Comparison of ENCODE assay signal across 31 mouse cellular contexts in the genomic region with DNA sequence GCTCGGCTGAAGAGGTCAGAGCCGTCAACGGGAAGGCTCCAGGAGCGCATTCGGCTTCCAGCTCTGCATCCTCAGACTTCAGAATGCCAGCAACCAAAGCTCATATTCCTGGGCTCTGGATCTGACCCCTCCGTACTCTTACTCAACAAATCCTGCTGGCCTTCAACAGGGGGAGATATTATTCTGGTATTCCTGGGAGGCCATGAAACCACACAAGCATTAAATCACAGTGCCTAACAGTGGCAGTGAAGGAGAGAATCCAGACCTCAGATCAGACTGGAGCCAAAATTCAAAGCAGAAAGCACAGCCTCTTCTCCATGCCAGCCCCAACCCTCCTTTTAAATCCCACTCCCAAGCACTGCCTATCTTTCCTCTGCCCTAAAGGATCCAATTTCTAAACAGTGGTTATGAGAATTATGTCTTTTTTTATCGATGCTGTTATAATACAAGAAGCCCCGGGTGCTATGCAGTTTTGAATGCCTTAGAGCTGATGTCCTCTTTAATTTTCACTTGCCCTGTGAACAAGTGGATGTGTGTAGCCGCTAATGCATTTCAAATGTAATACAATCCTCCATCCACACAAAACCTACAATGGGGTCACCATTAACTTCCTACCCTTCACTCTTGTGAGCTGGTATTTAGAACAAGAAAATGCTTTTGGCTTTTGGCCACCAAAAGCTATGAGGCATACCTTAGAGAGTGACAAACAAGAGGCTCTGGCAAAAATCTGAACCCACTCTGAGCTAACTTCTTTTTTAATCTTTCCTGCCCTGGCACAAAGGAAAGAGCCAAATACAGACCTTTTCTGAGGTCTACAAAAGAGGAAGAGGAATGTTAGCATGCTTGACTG.
DNase-seq lines count a peak whose midpoint lies in the region; ATAC-seq and TF ChIP-seq lines count a peak whose summit lies in the region.
"Had no signal": no experiment of that assay in that cellular context is flagged by ENCODE, and none has a peak within 500 bp of the region (broad histone marks: within the 10 kb centered on the region; RNA-seq: fewer than 3 reads in every experiment).

No protein-coding gene starts in this region.

- no peaks in the 10 kb centered on the region for H3K9me3 ChIP-seq in embryonic facial prominence, embryonic 14.5 days (ENCODE audit: control insufficient read depth, low read length)
- H3K9me3 ChIP-seq in embryonic facial prominence, embryonic 10.5 days, result no peaks in the 10 kb centered on the region
- no peaks in the 10 kb centered on the region for H3K9me3 ChIP-seq in CH12.LX (replicated peaks; ENCODE audit: low read length)
- H3K9me3 ChIP-seq: embryonic facial prominence, embryonic 13.5 days; forebrain, embryonic 10.5 days; heart, embryonic 12.5 days; hindbrain, embryonic 15.5 days; limb, embryonic 13.5 days; liver, embryonic 12.5 days; midbrain, embryonic 12.5 days had no signal

- no peak for TF ChIP-seq RAD21 in CH12.LX (IDR thresholded peaks at IDR 0.05; ENCODE audit: low read depth, low read length)

- intact Hi-C loops in heart, postnatal 36 days (cut with DNase I), result no loop called here

- TF ChIP-seq POLR2A in CH12.LX (IDR thresholded peaks at IDR 0.05; ENCODE audit: low read depth, low read length), result no peak

- no peak overlapping the region; the same call in 1 of the 2 replicates for H3K27ac ChIP-seq in embryonic facial prominence, embryonic 14.5 days (replicated peaks; ENCODE audit: low read depth, low read length)
- H3K27ac ChIP-seq in embryonic facial prominence, embryonic 10.5 days (replicated peaks), result no peak overlapping the region
- H3K27ac ChIP-seq in CH12.LX (ENCODE audit: insufficient read depth, low read depth), result no peak overlapping the region
- H3K27ac ChIP-seq: embryonic facial prominence, embryonic 13.5 days; forebrain, embryonic 10.5 days; hindbrain, embryonic 15.5 days; layer of hippocampus, adult 2 months; limb, embryonic 13.5 days; liver, embryonic 12.5 days; midbrain, embryonic 12.5 days had no signal

- TF ChIP-seq CTCF in CH12.LX (conservative IDR thresholded peaks at IDR 0.05 in 1 of 2, IDR thresholded peaks at IDR 0.05 in 1 of 2; ENCODE audit: low read depth in 2 of 2, low read length in 2 of 2), result no peak

- peak; percentile 60; the same call in 1 of the 2 replicates for ATAC-seq in embryonic facial prominence, embryonic 14.5 days (ENCODE audit: low read depth)
- ATAC-seq: forebrain, embryonic 16.5 days; intestine, embryonic 16.5 days; liver, embryonic 12.5 days had no signal

- no peak overlapping the region for H3K4me2 ChIP-seq in embryonic facial prominence, embryonic 14.5 days (ENCODE audit: low read depth, low read length)
- no peak overlapping the region for H3K4me2 ChIP-seq in CH12.LX (ENCODE audit: insufficient read depth, low read depth, poor library complexity, severe bottlenecking)
- H3K4me2 ChIP-seq: embryonic facial prominence, embryonic 13.5 days; heart, embryonic 12.5 days; hindbrain, embryonic 15.5 days; limb, embryonic 13.5 days; liver, embryonic 12.5 days; midbrain, embryonic 12.5 days had no signal

- no peak overlapping the region for H3K4me3 ChIP-seq in embryonic facial prominence, embryonic 14.5 days (ENCODE audit: low read depth, low read length)
- H3K4me3 ChIP-seq in embryonic facial prominence, embryonic 10.5 days, result no peak overlapping the region
- H3K4me3 ChIP-seq in CH12.LX (replicated peaks in 1 of 3; ENCODE audit: low read depth in 2 of 3, low read length in 2 of 3, poor library complexity in 1 of 3), result no peak overlapping the region
- H3K4me3 ChIP-seq: embryonic facial prominence, embryonic 13.5 days; forebrain, embryonic 10.5 days; heart, embryonic 12.5 days; hindbrain, embryonic 15.5 days; layer of hippocampus, adult 2 months; limb, embryonic 13.5 days; liver, embryonic 12.5 days; midbrain, embryonic 12.5 days had no signal

- in situ Hi-C loops in CH12.LX (cut with MboI; ENCODE audit: low pct_ligation_motif_present, low pct_unique_long_range_greater_than_20kb, low sequenced_read_pairs), result no loop called here

- H3K4me1 ChIP-seq in embryonic facial prominence, embryonic 14.5 days (ENCODE audit: control insufficient read depth, insufficient read depth, low read length), result no peaks in the 10 kb centered on the region
- peaks cover 5% of the 10 kb centered on the region; the same call in 1 of the 2 replicates for H3K4me1 ChIP-seq in embryonic facial prominence, embryonic 10.5 days
- peaks cover 0 to 22% of the 10 kb centered on the region in 2 experiments; a peak in 2 of 4 replicates for H3K4me1 ChIP-seq in CH12.LX (ENCODE audit: control insufficient read depth in 1 of 2, insufficient read depth in 2 of 2)
- H3K4me1 ChIP-seq: liver, embryonic 12.5 days had no signal

- peak; percentile 69; the same call in 1 of the 2 replicates for TF ChIP-seq EP300 in CH12.LX (IDR thresholded peaks at IDR 0.05; ENCODE audit: low read length)

- peak; percentile 64 for DNase-seq in embryonic facial prominence, embryonic 14.5 days (ENCODE audit: low spot score)
- no peak for DNase-seq in embryonic facial prominence, embryonic 10.5 days (ENCODE audit: low spot score)
- DNase-seq in 3134 (ENCODE audit: extremely low read depth, insufficient read length, low spot score) (peak; percentile 10), CH12.LX (ENCODE audit: extremely low read depth) (peak; percentile 42)
- peak; percentile 40 for DNase-seq in fibroblast of lung, adult 2 months (ENCODE audit: low read depth)
- DNase-seq in adrenal gland, adult 8-10 months, result no peak
- DNase-seq in heart, postnatal 36 days, result no peak
- DNase-seq: adrenal gland, postnatal 36 days; cerebellum, adult 18-20 months; gastrocnemius, postnatal 25 days; heart, adult 18-20 months; heart, postnatal 10 days; kidney, adult 9 months; kidney, postnatal 25 days; layer of hippocampus, postnatal 36 days; lung, adult 18-20 months; lung, postnatal 14 days; retina, postnatal 1 day; right cerebral cortex, postnatal 25 days; spleen, adult 18-20 months; thymus, postnatal 25 days had no signal

- H3K79me2 ChIP-seq in CH12.LX (replicated peaks; ENCODE audit: control insufficient read depth, extremely low read depth, insufficient read depth, poor library complexity, severe bottlenecking), result no peaks in the 10 kb centered on the region

- H3K9ac ChIP-seq in embryonic facial prominence, embryonic 14.5 days (ENCODE audit: low read depth, low read length), result no peak overlapping the region
- H3K9ac ChIP-seq in CH12.LX (ENCODE audit: insufficient read depth, low read depth), result no peak overlapping the region
- H3K9ac ChIP-seq: embryonic facial prominence, embryonic 13.5 days; heart, embryonic 12.5 days; hindbrain, embryonic 15.5 days; limb, embryonic 13.5 days; liver, embryonic 12.5 days; midbrain, embryonic 12.5 days had no signal

- no peaks in the 10 kb centered on the region for H3K27me3 ChIP-seq in embryonic facial prominence, embryonic 14.5 days (replicated peaks; ENCODE audit: control insufficient read depth, insufficient read depth, low read length)
- no peaks in the 10 kb centered on the region for H3K27me3 ChIP-seq in embryonic facial prominence, embryonic 10.5 days (replicated peaks; ENCODE audit: low read depth, poor library complexity, severe bottlenecking)
- H3K27me3 ChIP-seq in CH12.LX (replicated peaks), result no peaks in the 10 kb centered on the region
- H3K27me3 ChIP-seq: embryonic facial prominence, embryonic 13.5 days; heart, embryonic 12.5 days; hindbrain, embryonic 15.5 days; limb, embryonic 13.5 days; liver, embryonic 12.5 days; midbrain, embryonic 12.5 days had no signal

- 53% methylated on average over 9 of the region's 9 CpGs for WGBS in embryonic facial prominence, embryonic 14.5 days
- 80% methylated on average over 9 of the region's 9 CpGs for whole genome bisulfite sequencing in embryonic facial prominence, embryonic 10.5 days

- dilution Hi-C loops in CH12.LX (cut with MboI; ENCODE audit: extremely low pct_ligation_motif_present, extremely low pct_unique_long_range_greater_than_20kb, low sequenced_read_pairs), result no loop called here

- H3K36me3 ChIP-seq in embryonic facial prominence, embryonic 14.5 days (ENCODE audit: control insufficient read depth, insufficient read depth, low read length), result no peaks in the 10 kb centered on the region
- H3K36me3 ChIP-seq in embryonic facial prominence, embryonic 10.5 days (replicated peaks), result no peaks in the 10 kb centered on the region
- H3K36me3 ChIP-seq in CH12.LX (replicated peaks in 1 of 2; ENCODE audit: control insufficient read depth in 1 of 2, insufficient read depth in 1 of 2, low read length in 1 of 2), result no peaks in the 10 kb centered on the region
- H3K36me3 ChIP-seq: embryonic facial prominence, embryonic 13.5 days; forebrain, embryonic 10.5 days; heart, embryonic 12.5 days; hindbrain, embryonic 15.5 days; limb, embryonic 13.5 days; liver, embryonic 12.5 days; midbrain, embryonic 12.5 days had no signal

TF ChIP-seq in CH12.LX, 34 proteins besides CTCF, POLR2A, EP300 and RAD21:
- no peak for TF ChIP-seq SIN3A (IDR thresholded peaks at IDR 0.05; ENCODE audit: low read length)
- TF ChIP-seq JUND (conservative IDR thresholded peaks at IDR 0.05; ENCODE audit: low read depth, low read length), result 0 out of 2 replicates have a peak, but pooled peaks have one; percentile 20

Comparison
In these comparisons a context has a peak if more than half of its experiments do, and no peak if none do; other contexts are left out.
1. DNase-seq: peak in embryonic facial prominence, embryonic 14.5 days (single experiment), 3134 (single experiment), CH12.LX (single experiment) and fibroblast of lung, adult 2 months (single experiment); none in embryonic facial prominence, embryonic 10.5 days (single experiment), adrenal gland, adult 8-10 months (single experiment) and heart, postnatal 36 days (0 of 2).